Mouse (Mus musculus) limb, embryonic 15.5 days (tissue): Measurements from ENCODE around the gene Cnfn. TPM values are rescaled to one million over a fixed set of nuclear protein-coding genes. Genes with fewer than 3 reads are reported as not detected.
"Not testable (repeated sequence)": the region's sequence is repeated elsewhere in the genome, so short reads cannot be mapped to it uniquely, and the experiment has no call there.

Experiments
- ATAC-seq: fragments of 200-750 bp; cut with Nextera tagmentation; 2 replicates; pipeline ENCODE4 v1.8.0; 2017; ENCODE audit warnings: low read depth, moderate TSS enrichment; ENCODE audit not compliant: insufficient number of reproducible peaks, low FRiP score, low TSS enrichment
- H3K27ac ChIP-seq: fragments of 300-500 bp; sonication (generic); 2 replicates; pipeline ENCODE4 v1.5.1; 2015; ENCODE audit warnings: moderate library complexity, mild to moderate bottlenecking, inconsistent platforms
- H3K27me3 ChIP-seq: fragments of 300-500 bp; sonication (generic); 2 replicates; pipeline ENCODE4 v1.6.1; 2015; ENCODE audit warnings: inconsistent platforms
- H3K36me3 ChIP-seq: fragments of 300-500 bp; sonication (generic); 2 replicates; pipeline ENCODE4 v1.6.1; 2015; ENCODE audit warnings: inconsistent platforms
- H3K4me1 ChIP-seq: fragments of 300-500 bp; sonication (generic); 2 replicates; pipeline ENCODE4 v1.6.1; 2015; ENCODE audit warnings: inconsistent platforms
- H3K4me2 ChIP-seq: fragments of 300-500 bp; sonication (generic); 2 replicates; pipeline ENCODE4 v1.6.1; 2015; ENCODE audit warnings: mild to moderate bottlenecking, inconsistent platforms
- H3K4me3 ChIP-seq: fragments of 300-500 bp; sonication (generic); 2 replicates; pipeline ENCODE4 v1.5.1; 2015; ENCODE audit warnings: mild to moderate bottlenecking, inconsistent platforms
- H3K9ac ChIP-seq: fragments of 300-500 bp; sonication (generic); 2 replicates; pipeline ENCODE4 v1.6.1; 2015; ENCODE audit warnings: inconsistent platforms
- H3K9me3 ChIP-seq: fragments of 300-500 bp; sonication (generic); 2 replicates; pipeline ENCODE4 v1.6.1; 2016; ENCODE audit warnings: inconsistent platforms
- WGBS: fragments of 180-500 bp; shearing (Covaris S2); methylation state at CpG from one replicate; pipeline ENCODE4 v1.1.7; 2015; 5-methylcytosine and 5-hydroxymethylcytosine counted together
- polyA plus RNA-seq: library from polyadenylated mRNA; unstranded; fragments of >200 nt; fragmentation: Nextera tagmentation; extraction: Ambion mirVana; gene quantifications from 2 replicates; pipeline ENCODE4 v1.2.1, GENCODE M21; 2015

The Cnfn gene
- 649 and 693 TPM in 2 replicates for polyA plus RNA-seq

DNA sequence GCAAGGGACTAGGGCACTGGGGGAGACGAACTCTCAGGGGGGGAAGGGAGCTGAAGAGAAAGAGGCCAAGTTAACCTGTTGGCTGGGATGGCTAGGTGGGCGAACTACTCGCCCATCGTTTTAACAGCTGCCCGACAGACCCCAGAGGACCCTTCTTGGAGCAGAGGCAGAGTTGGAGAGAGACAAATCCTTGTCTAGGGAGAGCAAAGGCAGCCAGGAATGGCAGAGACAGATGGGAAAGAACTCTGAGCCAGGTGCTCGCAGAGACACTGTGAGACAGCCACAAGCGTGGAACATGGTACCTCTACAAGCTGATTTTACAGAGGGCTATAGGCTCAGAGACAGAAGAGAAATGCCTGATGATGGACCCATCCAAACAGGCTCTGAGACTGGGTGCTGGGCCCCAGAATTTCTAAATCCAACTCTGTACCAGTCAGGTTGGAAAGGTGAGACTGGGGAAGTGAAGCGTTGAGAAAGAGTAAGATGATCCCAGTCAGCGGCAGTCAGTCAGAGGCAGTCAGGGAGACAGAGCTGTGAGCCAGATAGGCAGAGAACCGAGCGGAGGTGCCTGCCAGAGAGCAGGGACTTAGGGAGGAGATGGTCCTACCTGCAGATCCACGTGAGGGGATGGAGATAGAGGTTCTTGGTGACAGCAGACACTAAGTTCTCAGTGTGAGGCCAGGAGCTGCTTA, at the start of gene Cnfn:
TSS of gene Cnfn (minus strand) at position 667 of the 692 bp plus-strand sequence.
- Histone ChIP-seq H3K9me3 (no peaks in the 10 kb centered on the region), H3K27ac (no peak within 1 kb of the TSS), H3K36me3 (peaks cover 6% of the 10 kb centered on the region), H3K4me2 (no peak within 1 kb of the TSS), H3K9ac (no peak within 1 kb of the TSS), H3K27me3 (peaks cover 41% of the 10 kb centered on the region), H3K4me3 (no peak within 1 kb of the TSS), H3K4me1 (peaks cover 18% of the 10 kb centered on the region)
- ATAC-seq, result no peak
- 50% methylated on average over 12 of the region's 12 CpGs for WGBS

DNA sequence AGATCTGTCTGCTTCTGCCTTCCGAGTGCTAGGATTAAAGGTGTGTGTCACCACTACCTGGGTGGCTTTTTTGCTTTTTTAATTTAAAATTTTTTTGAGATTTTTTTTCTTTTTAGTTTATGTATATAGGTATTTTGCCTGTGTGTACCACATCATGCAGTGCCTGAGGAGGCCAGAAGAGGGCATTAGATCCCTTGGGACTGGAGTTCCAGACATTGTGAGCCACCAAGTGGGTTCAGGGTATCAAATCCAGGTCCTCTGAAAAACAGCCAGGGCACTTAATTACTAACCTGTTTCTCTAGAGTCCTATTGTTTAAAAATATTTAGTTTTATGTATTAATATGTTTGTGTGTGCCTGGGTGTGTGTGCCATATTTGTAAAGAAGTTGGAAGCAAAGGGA, 48.1 kb upstream of the Cnfn start:
- 74% methylated on average over 1 of the region's 1 CpGs for WGBS
- H3K9ac ChIP-seq, result no peak overlapping the region
- no peaks in the 10 kb centered on the region for H3K4me1 ChIP-seq
- H3K36me3 ChIP-seq, result no peaks in the 10 kb centered on the region
- no peak for ATAC-seq
- H3K4me2 ChIP-seq, result no peak overlapping the region
- no peaks in the 10 kb centered on the region for H3K9me3 ChIP-seq
- peaks cover 7% of the 10 kb centered on the region; the same call in 1 of the 2 replicates for H3K27me3 ChIP-seq
- no peak overlapping the region for H3K27ac ChIP-seq
- no peak overlapping the region for H3K4me3 ChIP-seq

DNA sequence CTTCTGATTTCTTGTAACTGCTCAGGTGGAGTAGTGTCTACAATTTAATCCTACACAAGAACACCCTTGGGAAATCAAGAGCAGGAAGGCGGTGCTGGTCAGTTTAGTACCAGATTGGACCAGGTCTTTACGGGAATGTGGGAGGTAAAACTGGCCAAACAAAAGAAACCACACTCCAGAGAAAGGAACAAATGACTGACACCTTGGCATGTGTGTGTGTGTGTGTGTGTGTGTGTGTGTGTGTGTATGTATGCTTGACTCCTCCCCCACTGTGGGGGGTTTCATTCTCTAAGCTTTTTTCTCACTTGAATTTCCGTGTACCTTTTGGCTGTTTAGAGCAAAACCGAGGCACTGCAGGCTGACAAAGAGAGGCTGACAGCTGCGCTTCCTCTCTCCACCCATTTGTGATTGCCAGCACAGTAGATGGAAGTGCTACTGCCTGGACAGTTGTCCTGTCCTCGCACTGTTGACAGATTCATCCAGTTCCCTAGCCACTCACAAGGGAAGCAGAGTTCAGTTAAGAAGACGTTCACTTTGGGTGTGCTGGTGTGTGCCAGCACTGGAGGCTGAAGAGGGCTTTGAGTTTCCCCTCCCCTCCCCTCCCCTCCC, 43.4 kb upstream of the Cnfn start, which contains the start of gene Cxcl17:
TSS of gene Cxcl17 (minus strand) at position 54 of the 609 bp plus-strand sequence.
- Histone ChIP-seq H3K27me3 (no peaks in the 10 kb centered on the region), H3K4me2 (no peak within 1 kb of the TSS), H3K9ac (no peak within 1 kb of the TSS), H3K27ac (no peak within 1 kb of the TSS), H3K36me3 (no peaks in the 10 kb centered on the region), H3K9me3 (no peaks in the 10 kb centered on the region), H3K4me1 (no peaks in the 10 kb centered on the region), H3K4me3 (no peak within 1 kb of the TSS)
- no peak for ATAC-seq
- 55% methylated on average over 7 of the region's 7 CpGs for WGBS

DNA sequence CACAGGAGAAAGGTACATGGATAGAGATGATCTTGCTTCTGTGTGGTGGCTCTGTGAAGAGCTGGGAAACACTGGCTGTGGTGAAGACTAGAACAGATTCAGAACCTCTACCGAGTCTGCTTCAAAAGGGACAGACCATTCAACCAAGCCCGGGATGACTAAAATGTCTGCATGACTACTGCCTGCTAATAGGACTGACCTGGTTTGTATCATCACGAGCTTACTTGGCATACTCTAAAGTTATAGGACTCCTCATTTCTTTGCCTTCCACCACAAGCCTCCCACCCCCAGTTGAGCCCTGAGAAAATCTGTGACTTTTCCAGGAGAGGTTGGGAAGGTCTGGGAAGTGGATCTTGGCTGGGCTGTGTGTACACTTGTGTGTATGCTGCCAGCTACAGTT, 42.3 kb upstream of the Cnfn start:
- H3K27ac ChIP-seq, result no peak overlapping the region
- H3K4me2 ChIP-seq, result no peak overlapping the region
- ATAC-seq, result no peak
- H3K9ac ChIP-seq, result no peak overlapping the region
- H3K9me3 ChIP-seq, result no peaks in the 10 kb centered on the region
- H3K36me3 ChIP-seq, result no peaks in the 10 kb centered on the region
- 79% methylated on average over 3 of the region's 3 CpGs for WGBS
- no peaks in the 10 kb centered on the region for H3K4me1 ChIP-seq
- no peaks in the 10 kb centered on the region for H3K27me3 ChIP-seq
- H3K4me3 ChIP-seq, result no peak overlapping the region

DNA sequence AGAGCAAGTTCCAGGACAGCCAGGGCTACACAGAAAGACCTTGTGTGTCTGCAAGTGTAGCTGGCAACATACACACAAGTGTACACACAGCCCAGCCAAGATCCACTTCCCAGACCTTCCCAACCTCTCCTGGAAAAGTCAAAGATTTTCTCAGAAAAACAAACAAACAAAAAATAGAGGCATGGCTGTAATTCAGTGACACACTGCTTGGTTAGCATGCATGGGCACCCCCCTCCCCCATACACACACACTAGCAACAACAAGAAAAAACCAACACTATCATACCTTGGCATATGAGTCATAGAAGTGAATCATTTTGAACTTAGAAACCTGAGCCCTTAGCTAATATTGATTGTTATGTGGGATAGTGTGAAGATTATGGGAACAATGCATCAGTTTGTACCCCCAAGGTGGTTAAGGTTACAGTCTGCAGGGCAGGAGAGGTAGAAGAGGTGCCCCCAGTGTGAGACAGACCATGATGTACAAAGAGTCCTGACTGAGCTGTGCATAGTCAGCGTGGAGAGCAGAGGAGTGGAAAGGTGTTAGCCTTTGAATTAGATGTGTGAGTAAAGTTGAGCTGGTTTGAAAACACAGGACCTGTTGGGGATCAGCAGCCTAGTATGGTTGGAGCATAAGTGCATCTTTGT, 41.6 kb upstream of the Cnfn start:
- no peaks in the 10 kb centered on the region for H3K27me3 ChIP-seq
- H3K4me3 ChIP-seq, result no peak overlapping the region
- ATAC-seq, result no peak
- H3K9ac ChIP-seq, result no peak overlapping the region
- WGBS, result 79% methylated on average over 1 of the region's 1 CpGs
- no peaks in the 10 kb centered on the region for H3K4me1 ChIP-seq
- no peak overlapping the region for H3K4me2 ChIP-seq
- no peaks in the 10 kb centered on the region for H3K36me3 ChIP-seq
- no peaks in the 10 kb centered on the region for H3K9me3 ChIP-seq
- no peak overlapping the region for H3K27ac ChIP-seq

DNA sequence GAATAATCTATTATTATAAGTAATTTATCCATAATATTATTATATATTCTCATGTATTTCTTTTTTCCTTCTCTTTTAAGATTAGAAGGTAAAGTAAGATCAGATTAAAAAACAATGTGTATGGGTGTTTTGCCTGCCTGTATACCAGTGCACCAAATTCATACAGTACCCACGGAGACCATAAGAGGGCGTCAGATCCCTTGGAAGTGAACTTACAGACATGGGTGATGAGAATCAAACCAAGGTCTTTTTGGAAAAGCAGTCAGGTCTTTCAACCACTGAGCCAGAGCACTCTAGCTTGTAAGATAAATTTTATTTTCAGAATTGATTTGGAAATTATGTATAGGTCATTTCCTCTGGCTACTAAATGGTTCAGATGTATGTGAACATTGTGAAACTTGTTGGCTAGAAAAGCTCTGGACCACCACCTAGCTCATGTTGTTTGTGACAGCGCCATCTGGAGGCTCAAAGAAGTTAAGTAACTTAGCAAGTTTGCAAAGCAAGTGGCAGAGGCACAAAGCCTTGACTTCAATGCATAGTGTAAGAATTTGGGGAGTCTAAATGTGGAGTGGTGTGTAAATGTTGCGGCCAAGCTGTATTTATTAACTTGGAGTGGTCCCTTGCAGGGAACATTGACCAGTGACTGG, 39.7 kb upstream of the Cnfn start:
- WGBS, result 46% methylated on average over 4 of the region's 4 CpGs
- H3K4me3 ChIP-seq, result no peak overlapping the region
- ATAC-seq, result no peak
- no peaks in the 10 kb centered on the region for H3K36me3 ChIP-seq
- no peaks in the 10 kb centered on the region for H3K27me3 ChIP-seq
- H3K27ac ChIP-seq, result no peak overlapping the region
- H3K9me3 ChIP-seq, result no peaks in the 10 kb centered on the region
- no peaks in the 10 kb centered on the region for H3K4me1 ChIP-seq
- no peak overlapping the region for H3K4me2 ChIP-seq
- no peak overlapping the region for H3K9ac ChIP-seq

DNA sequence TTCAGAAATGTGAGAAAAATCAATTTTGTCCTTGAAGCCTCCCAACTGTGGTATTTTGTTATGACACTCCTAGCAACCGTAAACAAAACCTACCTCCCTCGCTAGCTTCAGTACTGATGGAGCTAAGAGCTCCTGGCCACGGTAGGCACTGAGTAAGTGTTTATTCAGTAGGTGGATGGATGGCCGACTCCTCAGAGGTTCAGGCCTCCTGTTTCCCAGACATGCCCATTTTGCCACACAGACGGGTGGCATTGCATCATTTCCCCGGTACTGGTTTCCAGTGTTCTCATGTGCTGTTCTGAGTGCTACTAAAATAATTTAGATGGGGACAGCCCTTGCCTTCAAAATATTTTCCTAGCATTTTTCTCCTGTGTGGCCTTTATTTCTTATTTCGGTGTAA, 36.9 kb upstream of the Cnfn start:
- Histone ChIP-seq H3K4me3 (no peak overlapping the region), H3K4me2 (no peak overlapping the region)
- WGBS, result 83% methylated on average over 7 of the region's 7 CpGs

DNA sequence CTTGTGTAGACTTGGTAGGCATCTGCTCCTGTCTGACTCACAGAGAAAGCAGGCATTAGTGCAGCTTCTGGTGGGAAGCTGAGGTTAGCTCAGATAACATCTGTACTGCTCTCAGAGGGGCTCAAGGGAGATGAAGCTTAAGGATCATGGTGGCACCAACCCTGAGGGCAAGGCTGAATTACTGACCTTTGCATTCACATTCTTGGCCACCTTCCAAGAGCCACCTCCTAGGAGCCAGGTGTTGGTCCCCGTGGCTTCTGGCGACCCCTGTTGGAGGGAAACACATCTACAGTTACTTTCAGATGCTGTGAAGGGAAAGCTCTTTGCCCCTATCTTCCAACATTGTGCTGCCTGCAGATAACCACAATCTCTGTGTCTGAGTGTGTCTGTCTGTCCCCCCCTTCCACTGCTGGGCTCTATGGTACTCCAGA, 33.2 kb upstream of the Cnfn start:
- Histone ChIP-seq H3K9me3 (no peaks in the 10 kb centered on the region), H3K4me2 (no peak overlapping the region), H3K9ac (no peak overlapping the region), H3K27ac (no peak overlapping the region), H3K4me1 (peaks cover 13% of the 10 kb centered on the region), H3K4me3 (no peak overlapping the region), H3K36me3 (no peaks in the 10 kb centered on the region), H3K27me3 (no peaks in the 10 kb centered on the region)
- no peak for ATAC-seq
- WGBS, result 0% methylated on average over 2 of the region's 2 CpGs

More for the DNA sequence above, 36.9 kb upstream of the Cnfn start:
- no peaks in the 10 kb centered on the region for H3K9me3 ChIP-seq
- no peak for ATAC-seq
- no peaks in the 10 kb centered on the region for H3K27me3 ChIP-seq
- no peak overlapping the region for H3K27ac ChIP-seq
- H3K9ac ChIP-seq, result no peak overlapping the region
- no peaks in the 10 kb centered on the region for H3K36me3 ChIP-seq
- peaks cover 11% of the 10 kb centered on the region for H3K4me1 ChIP-seq

DNA sequence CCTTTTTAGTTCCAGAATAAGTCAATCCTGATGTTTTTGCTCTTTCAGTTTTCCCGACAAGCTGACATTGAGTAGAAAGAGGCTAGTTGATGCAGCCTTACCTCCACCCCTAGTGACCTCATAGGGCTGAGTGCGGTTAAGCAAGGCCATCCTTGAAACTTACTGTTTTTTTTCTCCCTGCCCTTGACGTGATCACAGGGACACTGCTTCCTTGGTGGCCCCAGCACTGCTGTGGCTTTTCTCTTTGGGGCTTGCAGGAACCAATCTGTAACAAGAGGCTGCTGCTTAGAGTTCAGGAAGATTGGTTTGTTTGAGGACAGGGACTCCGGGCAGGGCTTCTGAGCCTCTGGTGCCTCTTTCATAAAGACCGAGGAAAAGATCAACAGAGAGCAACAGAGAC, 32.5 kb upstream of the Cnfn start:
- 28% methylated on average over 5 of the region's 5 CpGs for WGBS
- Histone ChIP-seq H3K27me3 (no peaks in the 10 kb centered on the region), H3K27ac (no peak overlapping the region), H3K4me3 (no peak overlapping the region), H3K36me3 (no peaks in the 10 kb centered on the region), H3K9ac (no peak overlapping the region), H3K4me1 (peaks cover 13% of the 10 kb centered on the region), H3K4me2 (no peak overlapping the region), H3K9me3 (no peaks in the 10 kb centered on the region)
- ATAC-seq, result no peak

DNA sequence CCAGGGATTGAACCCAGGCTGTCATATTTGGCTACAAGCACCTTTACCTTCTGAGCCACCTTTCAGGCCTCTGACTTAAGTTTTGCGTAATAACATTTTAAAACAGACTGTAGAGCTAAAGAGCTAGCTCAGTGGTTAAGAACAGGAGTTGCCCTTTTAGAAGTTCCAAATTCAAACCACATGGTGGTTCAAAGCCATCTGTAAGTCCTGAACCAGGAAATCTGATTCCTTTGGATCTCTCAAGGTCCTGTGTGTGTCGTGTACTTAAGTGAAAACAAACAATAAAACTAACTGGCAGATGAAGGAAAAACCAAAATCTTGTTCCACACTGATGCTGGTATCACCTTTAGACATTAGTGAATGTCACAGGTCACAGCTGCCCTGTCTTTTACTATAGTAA, 32.0 kb upstream of the Cnfn start:
- no peak overlapping the region for H3K9ac ChIP-seq
- H3K4me2 ChIP-seq, result no peak overlapping the region
- no peak for ATAC-seq
- no peaks in the 10 kb centered on the region for H3K9me3 ChIP-seq
- no peak overlapping the region for H3K4me3 ChIP-seq
- H3K36me3 ChIP-seq, result no peaks in the 10 kb centered on the region
- H3K4me1 ChIP-seq, result peaks cover 15% of the 10 kb centered on the region
- 27% methylated on average over 2 of the region's 2 CpGs for WGBS
- no peak overlapping the region for H3K27ac ChIP-seq
- H3K27me3 ChIP-seq, result no peaks in the 10 kb centered on the region

DNA sequence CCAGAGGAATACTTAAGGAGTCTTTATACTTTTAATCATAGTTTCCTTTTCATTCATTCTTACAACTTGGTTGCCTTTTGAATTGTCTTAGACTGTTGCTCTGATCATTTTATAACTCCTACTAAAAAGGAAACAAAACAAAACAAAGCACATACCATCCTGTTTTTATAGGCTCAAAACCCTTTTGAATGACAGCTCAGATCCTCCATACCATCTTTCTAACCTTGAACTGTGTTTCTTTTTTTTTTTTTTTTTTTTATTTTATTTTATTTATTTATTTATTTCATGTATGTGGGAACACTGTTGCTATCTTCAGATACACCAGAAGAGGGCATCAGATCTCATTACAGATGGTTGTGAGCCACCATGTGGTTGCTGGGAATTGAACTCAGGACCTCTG, 29.5 kb upstream of the Cnfn start:
- not testable (repeated sequence) for H3K4me3 ChIP-seq, H3K36me3 ChIP-seq, H3K9me3 ChIP-seq, H3K9ac ChIP-seq, H3K27me3 ChIP-seq, H3K4me2 ChIP-seq, H3K27ac ChIP-seq, ATAC-seq
- peaks cover 30% of the 10 kb centered on the region for H3K4me1 ChIP-seq

DNA sequence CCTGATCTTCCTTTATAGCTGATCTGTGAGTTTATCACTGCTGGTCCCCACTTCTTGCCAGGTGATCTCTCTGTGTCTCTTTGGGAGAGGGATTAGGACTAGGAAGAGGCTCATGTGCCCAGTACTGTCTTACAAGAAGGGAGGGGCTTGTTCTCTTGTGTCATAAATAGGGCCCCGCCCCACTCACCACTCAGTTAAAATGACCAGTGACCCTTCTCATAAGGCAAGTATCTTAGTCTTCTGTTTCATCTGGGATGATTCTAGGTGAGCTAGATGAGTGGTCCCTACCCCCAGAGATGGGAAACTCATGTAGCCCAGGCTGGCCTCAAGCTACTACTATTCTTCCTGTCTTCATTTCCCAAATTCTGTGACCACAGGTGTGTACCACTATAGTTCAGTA, 29.1 kb upstream of the Cnfn start, which contains the start of gene Lipe:
TSS of gene Lipe (minus strand) at position 101 of the 400 bp plus-strand sequence.
- H3K27me3 ChIP-seq, result no peaks in the 10 kb centered on the region
- no peak for ATAC-seq
- H3K27ac ChIP-seq, result no peak within 1 kb of the TSS
- H3K9me3 ChIP-seq, result no peaks in the 10 kb centered on the region
- H3K9ac ChIP-seq, result no peak within 1 kb of the TSS
- peaks cover 34% of the 10 kb centered on the region for H3K4me1 ChIP-seq
- 96% methylated on average over 1 of the region's 1 CpGs for WGBS
- H3K4me2 ChIP-seq, result no peak within 1 kb of the TSS
- H3K4me3 ChIP-seq, result no peak within 1 kb of the TSS
- H3K36me3 ChIP-seq, result no peaks in the 10 kb centered on the region
